Mouse (Mus musculus): ENCODE measurements around the gene Vangl1. TPM values are rescaled to one million over a fixed set of nuclear protein-coding genes. Genes with fewer than 3 reads are reported as not detected.
"Not testable (repeated sequence)": the region's sequence is repeated elsewhere in the genome, so short reads cannot be mapped to it uniquely, and the experiment has no call there.

The Vangl1 gene
- polyA plus RNA-seq, 1 experiment = 25.4 TPM

DNA sequence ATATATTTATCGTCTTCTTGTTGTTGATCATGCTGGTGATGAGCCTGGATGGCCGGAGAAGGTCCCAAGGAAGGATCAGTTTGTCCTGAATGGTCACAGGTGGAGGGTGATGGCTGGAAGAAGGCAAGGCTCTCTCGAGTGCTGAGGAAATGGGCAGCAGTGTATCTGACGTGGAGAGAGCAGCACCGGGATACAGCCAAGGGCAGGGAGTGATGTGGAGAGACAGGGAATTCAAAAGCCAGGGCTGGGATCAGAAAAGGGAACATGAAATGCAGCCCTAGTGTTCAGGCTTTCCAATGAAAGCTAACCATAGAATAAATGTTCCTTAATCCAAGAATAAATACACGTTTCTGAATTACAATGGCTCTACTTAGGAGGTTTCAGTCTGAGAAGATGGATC lies 4.4 kb upstream of the Vangl1 start:
- H3K79me2 ChIP-seq (ENCODE audit: control insufficient read depth, insufficient read depth) = peaks cover 3% of the 10 kb centered on the region
- TF ChIP-seq MYOD1 (IDR thresholded peaks at IDR 0.05; ENCODE audit: control insufficient read depth, insufficient read length, low read depth) (no peak), MAX (IDR thresholded peaks at IDR 0.05) (no peak), CTCF (IDR thresholded peaks at IDR 0.05; ENCODE audit: control insufficient read depth, insufficient read depth, insufficient read length) (no peak), CEBPB (IDR thresholded peaks at IDR 0.05; ENCODE audit: low read depth) (no peak), FOSL1 (IDR thresholded peaks at IDR 0.05; ENCODE audit: insufficient read depth, low read length, poor library complexity, severe bottlenecking) (no peak), USF1 (IDR thresholded peaks at IDR 0.05; ENCODE audit: low read depth) (no peak), MYOG (IDR thresholded peaks at IDR 0.05; ENCODE audit: control insufficient read depth, extremely low read depth, insufficient read length) (no peak)
- no peaks in the 10 kb centered on the region for H3K27me3 ChIP-seq (ENCODE audit: control insufficient read depth, insufficient read depth, insufficient read length)

DNA sequence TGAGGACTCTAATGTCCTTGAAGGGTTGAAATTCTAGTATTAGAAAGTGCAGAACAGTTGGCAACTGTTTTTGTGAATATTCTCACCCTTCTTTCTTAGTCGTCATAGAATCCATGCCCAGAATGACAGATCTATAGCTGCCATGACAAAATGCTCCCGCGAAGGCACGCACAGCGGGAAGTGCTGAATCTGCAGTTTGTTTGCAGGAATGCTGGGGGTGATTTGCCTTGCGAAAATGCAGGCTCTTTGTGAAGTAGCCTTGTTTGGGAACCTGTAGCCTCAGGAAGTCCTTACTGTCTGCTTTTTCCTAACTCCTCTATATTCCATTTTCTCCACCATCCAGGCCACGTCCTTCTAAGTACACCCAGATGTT lies 951 bp upstream of the Vangl1 start:
- TF ChIP-seq FOSL1 (IDR thresholded peaks at IDR 0.05; ENCODE audit: insufficient read depth, low read length, poor library complexity, severe bottlenecking) = no peak
- H3K79me3 ChIP-seq (ENCODE audit: low read depth) = peaks cover 24% of the 10 kb centered on the region
- no peak overlapping the region for H3K4me3 ChIP-seq (ENCODE audit: insufficient read depth, poor library complexity, severe bottlenecking)

More for the DNA sequence above, 4.4 kb upstream of the Vangl1 start:
- Histone ChIP-seq H3K4me3 (ENCODE audit: insufficient read depth, poor library complexity, severe bottlenecking) (no peak overlapping the region), H3K79me3 (ENCODE audit: low read depth) (no peaks in the 10 kb centered on the region), H3ac (ENCODE audit: control insufficient read depth, insufficient read length, low read depth) (no peak overlapping the region), H3K36me3 (ENCODE audit: control insufficient read depth, insufficient read depth) (no peaks in the 10 kb centered on the region)

DNA sequence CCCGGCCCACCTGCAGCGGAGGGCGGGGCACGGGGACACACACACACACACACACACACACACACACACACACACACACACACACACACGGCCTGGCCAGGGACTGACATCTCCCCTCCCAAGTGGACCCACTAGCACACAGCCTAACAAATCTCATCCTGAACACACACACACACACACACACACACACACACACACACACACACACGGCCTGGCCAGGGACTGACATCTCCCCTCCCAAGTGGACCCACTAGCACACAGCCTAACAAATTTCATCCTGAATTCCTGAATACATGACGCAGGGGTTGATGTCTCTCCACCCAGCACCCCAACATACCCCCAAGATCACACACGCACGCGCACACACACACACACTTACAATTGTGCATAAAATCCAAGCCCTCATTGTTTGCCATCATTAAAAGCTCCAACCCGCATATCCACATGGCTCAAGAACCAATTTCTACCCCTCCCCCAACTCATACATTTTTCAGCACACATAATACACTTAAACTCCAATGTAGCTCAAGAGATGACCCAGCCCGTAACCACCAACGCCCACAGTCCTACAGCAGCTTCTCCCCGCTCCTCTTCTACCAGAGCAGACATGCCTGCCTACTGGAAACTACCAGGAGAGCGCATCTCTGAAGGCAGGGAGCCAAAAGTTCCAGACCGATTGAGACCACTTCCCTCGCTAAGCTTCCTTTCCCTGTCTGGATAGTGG lies 403 bp upstream of the Vangl1 start:
- peaks cover 29% of the 10 kb centered on the region for H3K79me3 ChIP-seq (ENCODE audit: low read depth)
- peaks cover 42% of the 10 kb centered on the region for H3K79me2 ChIP-seq (ENCODE audit: control insufficient read depth, insufficient read depth)
- not testable (repeated sequence) for H3K27me3 ChIP-seq (ENCODE audit: control insufficient read depth, insufficient read depth, insufficient read length); H3K36me3 ChIP-seq (ENCODE audit: control insufficient read depth, insufficient read depth); H3K4me3 ChIP-seq (ENCODE audit: insufficient read depth, poor library complexity, severe bottlenecking); H3ac ChIP-seq (ENCODE audit: control insufficient read depth, insufficient read length, low read depth)

More for the DNA sequence above, 951 bp upstream of the Vangl1 start:
- Histone ChIP-seq H3ac (ENCODE audit: control insufficient read depth, insufficient read length, low read depth) (no peak overlapping the region), H3K79me2 (ENCODE audit: control insufficient read depth, insufficient read depth) (peaks cover 37% of the 10 kb centered on the region), H3K27me3 (ENCODE audit: control insufficient read depth, insufficient read depth, insufficient read length) (no peaks in the 10 kb centered on the region), H3K36me3 (ENCODE audit: control insufficient read depth, insufficient read depth) (no peaks in the 10 kb centered on the region)

DNA sequence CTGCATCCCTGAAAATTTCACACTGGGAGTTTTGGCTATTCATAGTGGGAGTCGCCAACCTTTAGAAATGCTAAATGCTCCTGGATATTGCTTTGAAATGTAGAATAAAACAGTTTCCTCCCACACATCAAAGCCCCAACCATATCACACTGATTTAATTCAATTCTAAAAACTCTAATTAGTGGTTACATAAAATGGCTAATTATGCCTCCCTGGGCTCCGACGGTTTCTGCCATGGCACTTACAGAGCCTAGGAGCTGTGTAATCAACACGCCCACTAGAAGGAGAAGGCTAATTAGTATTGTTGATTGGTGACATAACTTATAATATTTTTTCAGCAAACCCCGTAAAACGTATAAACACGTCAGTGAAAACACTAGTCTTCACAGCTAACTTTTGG lies 1.4 kb downstream of the Vangl1 start:
- Histone ChIP-seq H3K79me2 (ENCODE audit: control insufficient read depth, insufficient read depth) (peaks cover 60% of the 10 kb centered on the region), H3K79me3 (ENCODE audit: low read depth) (peaks cover 41% of the 10 kb centered on the region), H3K4me3 (ENCODE audit: insufficient read depth, poor library complexity, severe bottlenecking) (peak overlapping the region; percentile 80), H3ac (ENCODE audit: control insufficient read depth, insufficient read length, low read depth) (no peak overlapping the region), H3K36me3 (ENCODE audit: control insufficient read depth, insufficient read depth) (no peaks in the 10 kb centered on the region), H3K27me3 (ENCODE audit: control insufficient read depth, insufficient read depth, insufficient read length) (no peaks in the 10 kb centered on the region)
- TF ChIP-seq CEBPB (IDR thresholded peaks at IDR 0.05; ENCODE audit: low read depth) (no peak), FOSL1 (IDR thresholded peaks at IDR 0.05; ENCODE audit: insufficient read depth, low read length, poor library complexity, severe bottlenecking) (no peak), CTCF (IDR thresholded peaks at IDR 0.05; ENCODE audit: control insufficient read depth, insufficient read depth, insufficient read length) (no peak), MAX (IDR thresholded peaks at IDR 0.05) (no peak), MYOG (IDR thresholded peaks at IDR 0.05; ENCODE audit: control insufficient read depth, extremely low read depth, insufficient read length) (no peak), MYOD1 (IDR thresholded peaks at IDR 0.05; ENCODE audit: control insufficient read depth, insufficient read length, low read depth) (no peak), USF1 (IDR thresholded peaks at IDR 0.05; ENCODE audit: low read depth) (no peak)

DNA sequence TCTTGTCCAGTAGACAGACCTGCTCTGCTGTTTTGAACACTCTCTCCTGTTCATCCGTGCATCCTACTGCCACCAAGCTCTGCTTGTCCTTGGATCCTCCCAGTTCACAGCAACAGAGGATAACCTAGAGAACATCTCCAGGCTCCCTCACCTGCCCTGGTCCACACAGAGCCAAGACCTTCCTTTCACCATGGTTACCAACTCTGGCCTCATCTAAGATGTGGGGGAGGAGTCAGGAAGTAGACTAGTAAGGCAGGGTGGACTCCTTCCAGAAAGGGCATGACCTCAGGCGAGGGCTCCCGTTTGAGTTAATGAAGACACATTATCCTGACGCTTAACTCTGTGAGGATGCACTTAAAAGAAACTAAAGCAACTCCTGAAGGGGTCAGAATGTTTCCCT lies 4.5 kb downstream of the Vangl1 start:
- no peaks in the 10 kb centered on the region for H3K27me3 ChIP-seq (ENCODE audit: control insufficient read depth, insufficient read depth, insufficient read length)
- H3ac ChIP-seq (ENCODE audit: control insufficient read depth, insufficient read length, low read depth) = no peak overlapping the region
- no peak overlapping the region for H3K4me3 ChIP-seq (ENCODE audit: insufficient read depth, poor library complexity, severe bottlenecking)
- peaks cover 16% of the 10 kb centered on the region for H3K36me3 ChIP-seq (ENCODE audit: control insufficient read depth, insufficient read depth)
- TF ChIP-seq MAX (IDR thresholded peaks at IDR 0.05) (no peak), MYOD1 (IDR thresholded peaks at IDR 0.05; ENCODE audit: control insufficient read depth, insufficient read length, low read depth) (no peak), CTCF (IDR thresholded peaks at IDR 0.05; ENCODE audit: control insufficient read depth, insufficient read depth, insufficient read length) (no peak), CEBPB (IDR thresholded peaks at IDR 0.05; ENCODE audit: low read depth) (no peak), FOSL1 (IDR thresholded peaks at IDR 0.05; ENCODE audit: insufficient read depth, low read length, poor library complexity, severe bottlenecking) (no peak), USF1 (IDR thresholded peaks at IDR 0.05; ENCODE audit: low read depth) (no peak), MYOG (IDR thresholded peaks at IDR 0.05; ENCODE audit: control insufficient read depth, extremely low read depth, insufficient read length) (no peak)
- peaks cover 86% of the 10 kb centered on the region for H3K79me2 ChIP-seq (ENCODE audit: control insufficient read depth, insufficient read depth)
- H3K79me3 ChIP-seq (ENCODE audit: low read depth) = peaks cover 53% of the 10 kb centered on the region

GRCm38 (mm10) chr3:102199226-102199625 lies 5.3 kb downstream of the Vangl1 start:
- Histone ChIP-seq H3ac (ENCODE audit: control insufficient read depth, insufficient read length, low read depth) (no peak overlapping the region), H3K79me2 (ENCODE audit: control insufficient read depth, insufficient read depth) (peaks cover 86% of the 10 kb centered on the region), H3K36me3 (ENCODE audit: control insufficient read depth, insufficient read depth) (peaks cover 23% of the 10 kb centered on the region), H3K79me3 (ENCODE audit: low read depth) (peaks cover 57% of the 10 kb centered on the region), H3K4me3 (ENCODE audit: insufficient read depth, poor library complexity, severe bottlenecking) (no peak overlapping the region), H3K27me3 (ENCODE audit: control insufficient read depth, insufficient read depth, insufficient read length) (no peaks in the 10 kb centered on the region)
- TF ChIP-seq FOSL1 (IDR thresholded peaks at IDR 0.05; ENCODE audit: insufficient read depth, low read length, poor library complexity, severe bottlenecking) = no peak
- TF ChIP-seq CTCF (IDR thresholded peaks at IDR 0.05; ENCODE audit: control insufficient read depth, insufficient read depth, insufficient read length) = no peak
- TF ChIP-seq USF1 (IDR thresholded peaks at IDR 0.05; ENCODE audit: low read depth) = no peak
- TF ChIP-seq CEBPB (IDR thresholded peaks at IDR 0.05; ENCODE audit: low read depth) = no peak
- TF ChIP-seq MAX (IDR thresholded peaks at IDR 0.05) = no peak
- TF ChIP-seq MYOD1 (IDR thresholded peaks at IDR 0.05; ENCODE audit: control insufficient read depth, insufficient read length, low read depth) = no peak
- TF ChIP-seq MYOG (IDR thresholded peaks at IDR 0.05; ENCODE audit: control insufficient read depth, extremely low read depth, insufficient read length) = no peak
